Mouse (Mus musculus) limb, embryonic 11.5 days (tissue): ENCODE data around the gene Kirrel3. TPM values are rescaled to one million over a fixed set of nuclear protein-coding genes. Genes with fewer than 3 reads are reported as not detected.

Source experiments
- ATAC-seq: fragments of 200-750 bp; cut with Nextera tagmentation; 2 replicates; pipeline ENCODE4 v1.8.0; 2017; ENCODE audit warnings: low read depth; ENCODE audit not compliant: insufficient number of reproducible peaks, low FRiP score, low TSS enrichment
- DNase-seq: peaks from one replicate; pipeline ENCODE4 v3.0.0-alpha.2; 2015; ENCODE audit warnings: low spot score
- H3K27ac ChIP-seq: fragments of 300-500 bp; sonication (generic); replicated peaks from 2 replicates; pipeline ENCODE4 v1.5.1; 2014; ENCODE audit warnings: low read depth, mild to moderate bottlenecking, low read length
- H3K27me3 ChIP-seq: fragments of 300-500 bp; sonication (generic); 2 replicates; pipeline ENCODE4 v1.6.1; 2014; ENCODE audit warnings: mild to moderate bottlenecking, low read length, mixed read lengths; ENCODE audit not compliant: control insufficient read depth, insufficient read depth
- H3K36me3 ChIP-seq: fragments of 300-500 bp; sonication (generic); 2 replicates; pipeline ENCODE4 v1.6.1; 2014; ENCODE audit warnings: mild to moderate bottlenecking, low read length, moderate library complexity, mixed read lengths; ENCODE audit not compliant: control insufficient read depth, insufficient read depth
- H3K4me1 ChIP-seq: fragments of 300-500 bp; sonication (generic); 2 replicates; pipeline ENCODE4 v1.6.1; 2014; ENCODE audit warnings: low read length, mixed read lengths; ENCODE audit not compliant: control insufficient read depth, insufficient read depth
- H3K4me2 ChIP-seq: fragments of 300-500 bp; sonication (generic); 2 replicates; pipeline ENCODE4 v1.6.1; 2014; ENCODE audit warnings: low read depth, mild to moderate bottlenecking, moderate library complexity; ENCODE audit not compliant: severe bottlenecking
- H3K4me3 ChIP-seq: fragments of 300-500 bp; sonication (generic); 2 replicates; pipeline ENCODE4 v1.5.1; 2014; ENCODE audit warnings: low read depth, low read length
- H3K9ac ChIP-seq: fragments of 300-500 bp; sonication (generic); 2 replicates; pipeline ENCODE4 v1.6.1; 2014; ENCODE audit warnings: mild to moderate bottlenecking, low read length
- H3K9me3 ChIP-seq: fragments of 300-500 bp; sonication (generic); 2 replicates; pipeline ENCODE4 v1.6.1; 2016; ENCODE audit warnings: low read length; ENCODE audit not compliant: control insufficient read depth
- WGBS: fragments of 180-500 bp; shearing (Covaris S2); extraction: QIAGEN DNeasy Blood & Tissue Kit; methylation state at CpG from one replicate; pipeline ENCODE4 v1.1.7; 2014; 5-methylcytosine and 5-hydroxymethylcytosine counted together
- polyA plus RNA-seq: library from polyadenylated mRNA; unstranded; fragments of >200 nt; fragmentation: Nextera tagmentation; extraction: Ambion mirVana; gene quantifications from 2 replicates; pipeline ENCODE4 v1.2.1, GENCODE M21; 2014

Gene Kirrel3
- polyA plus RNA-seq, 1 experiment from 2014 or later: 2.6 TPM

DNA sequence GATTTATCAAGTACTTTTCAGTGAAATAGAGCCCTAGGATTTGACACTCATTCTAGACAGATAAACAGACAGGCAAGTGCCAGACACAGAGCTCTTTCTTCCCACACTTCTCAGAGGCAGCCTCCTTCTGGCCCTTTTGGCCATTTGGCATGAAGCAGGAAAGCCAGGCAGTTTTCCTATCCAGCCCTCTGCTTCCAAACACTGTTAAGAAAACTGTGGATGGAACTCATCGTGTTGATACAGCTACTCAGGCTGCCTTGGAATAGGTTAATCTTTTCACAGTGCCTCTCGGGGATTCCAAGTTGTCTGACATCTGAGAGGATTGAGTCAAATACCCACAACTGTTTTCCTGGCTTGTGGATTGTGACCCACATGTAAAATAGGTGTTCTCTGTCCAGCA is 401.5 kb downstream of the Kirrel3 start:
- DNase-seq (no peak), ATAC-seq (no peak)
- H3K36me3 ChIP-seq: no peaks in the 10 kb centered on the region
- no peak overlapping the region for H3K4me3 ChIP-seq
- H3K4me2 ChIP-seq: no peak overlapping the region
- H3K4me1 ChIP-seq: no peaks in the 10 kb centered on the region
- H3K9me3 ChIP-seq: no peaks in the 10 kb centered on the region
- WGBS: 60% methylated on average over 2 of the region's 2 CpGs
- no peak overlapping the region for H3K27ac ChIP-seq
- H3K27me3 ChIP-seq: no peaks in the 10 kb centered on the region
- H3K9ac ChIP-seq: no peak overlapping the region

DNA sequence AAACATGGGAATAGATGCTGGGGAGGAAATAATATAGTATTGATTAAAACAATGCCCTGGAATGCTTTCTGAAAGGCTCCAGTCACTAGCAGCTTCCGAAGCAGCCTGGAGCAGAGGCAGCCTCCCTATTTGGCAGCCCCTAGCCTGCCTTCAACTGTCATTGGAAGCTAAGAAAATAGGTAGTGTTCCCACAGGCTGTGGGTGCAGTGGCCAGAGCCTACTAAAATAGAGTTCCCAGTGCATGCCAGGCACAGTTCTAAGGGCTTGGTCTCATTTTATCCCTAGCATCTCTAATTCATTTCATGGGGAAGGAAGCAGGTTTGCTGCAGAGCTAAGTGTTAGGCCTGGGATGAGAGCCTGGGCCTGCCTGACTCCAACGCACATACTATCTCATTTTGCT is 402.6 kb downstream of the Kirrel3 start:
- H3K4me1 ChIP-seq: no peaks in the 10 kb centered on the region
- H3K4me2 ChIP-seq: no peak overlapping the region
- H3K27ac ChIP-seq: no peak overlapping the region
- ATAC-seq (no peak), DNase-seq (no peak)
- no peak overlapping the region for H3K9ac ChIP-seq
- 85% methylated on average over 2 of the region's 2 CpGs for WGBS
- H3K9me3 ChIP-seq: no peaks in the 10 kb centered on the region
- H3K4me3 ChIP-seq: no peak overlapping the region
- no peaks in the 10 kb centered on the region for H3K36me3 ChIP-seq
- H3K27me3 ChIP-seq: no peaks in the 10 kb centered on the region

DNA sequence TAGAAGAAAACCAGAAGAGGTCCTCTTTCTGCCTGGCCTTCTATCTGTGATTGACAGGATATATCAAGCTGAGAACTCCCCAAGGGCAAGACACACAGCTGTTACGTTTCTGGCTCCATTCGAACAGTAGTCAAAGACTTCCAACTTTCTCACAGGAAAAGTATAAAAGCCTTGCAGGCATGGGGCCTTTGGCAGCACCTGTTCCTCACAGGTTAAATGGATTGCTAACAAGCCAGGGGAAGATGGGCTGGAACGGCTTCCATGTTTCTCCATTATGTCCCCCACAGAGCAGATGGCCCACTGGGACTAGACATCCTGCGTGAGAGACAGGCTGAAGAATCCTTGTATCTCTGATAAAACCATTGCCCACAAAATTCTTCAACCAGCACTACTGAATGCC is 415.5 kb downstream of the Kirrel3 start:
- ATAC-seq (no peak), DNase-seq (no peak)
- Histone ChIP-seq H3K9me3 (no peaks in the 10 kb centered on the region), H3K4me1 (no peaks in the 10 kb centered on the region), H3K4me3 (no peak overlapping the region), H3K27me3 (no peaks in the 10 kb centered on the region), H3K4me2 (no peak overlapping the region), H3K36me3 (no peaks in the 10 kb centered on the region), H3K9ac (no peak overlapping the region), H3K27ac (no peak overlapping the region)
- WGBS: 81% methylated on average over 4 of the region's 4 CpGs

DNA sequence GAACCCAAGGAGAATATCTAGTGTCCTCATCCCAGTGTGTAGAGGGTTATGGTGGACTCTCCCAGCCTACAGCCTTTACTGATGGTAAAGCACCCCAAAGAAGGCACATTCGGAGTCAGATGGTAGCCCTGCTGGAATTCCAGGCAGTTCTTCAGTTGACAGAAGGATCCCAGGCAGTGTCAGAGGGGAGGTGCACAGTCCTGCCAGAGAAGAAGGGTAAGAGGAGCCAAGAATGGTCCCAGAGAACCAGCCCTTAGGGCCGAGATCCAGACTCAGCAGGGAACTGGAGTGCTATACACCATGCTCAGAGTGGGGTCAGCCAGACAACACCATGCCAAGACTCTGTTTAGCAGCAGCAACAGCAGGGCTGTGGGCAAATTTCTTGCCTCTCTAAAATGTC is 416.2 kb downstream of the Kirrel3 start:
- Histone ChIP-seq H3K4me2 (no peak overlapping the region), H3K27me3 (no peaks in the 10 kb centered on the region), H3K4me3 (no peak overlapping the region), H3K36me3 (no peaks in the 10 kb centered on the region), H3K4me1 (no peaks in the 10 kb centered on the region), H3K9ac (no peak overlapping the region), H3K27ac (no peak overlapping the region), H3K9me3 (no peaks in the 10 kb centered on the region)
- ATAC-seq (no peak), DNase-seq (no peak)
- 72% methylated on average over 2 of the region's 2 CpGs for WGBS

DNA sequence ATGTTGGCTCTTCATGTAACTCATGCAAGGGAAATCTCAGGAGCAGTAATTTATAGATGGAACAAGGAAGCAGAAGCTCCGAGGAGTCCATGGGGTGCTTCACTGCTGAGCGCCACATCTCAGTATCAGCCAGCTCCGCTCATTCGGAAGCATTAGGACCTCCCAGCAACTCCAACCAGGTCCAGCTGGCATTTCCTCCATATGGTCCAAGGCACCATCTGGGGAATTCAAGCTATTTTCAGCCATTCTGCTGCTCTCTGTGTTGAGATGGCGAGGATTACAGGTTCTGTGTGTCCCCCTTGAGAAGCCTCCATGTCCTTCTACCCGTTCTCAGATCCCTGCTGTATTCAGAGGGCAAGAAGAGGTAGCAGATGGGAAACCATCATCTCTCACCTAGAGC is 419.5 kb downstream of the Kirrel3 start:
- Histone ChIP-seq H3K27ac (no peak overlapping the region), H3K9ac (no peak overlapping the region), H3K4me1 (no peaks in the 10 kb centered on the region), H3K36me3 (no peaks in the 10 kb centered on the region), H3K4me3 (no peak overlapping the region), H3K27me3 (no peaks in the 10 kb centered on the region), H3K9me3 (no peaks in the 10 kb centered on the region), H3K4me2 (no peak overlapping the region)
- no peak for DNase-seq
- 89% methylated on average over 6 of the region's 6 CpGs for WGBS
- no peak for ATAC-seq

DNA sequence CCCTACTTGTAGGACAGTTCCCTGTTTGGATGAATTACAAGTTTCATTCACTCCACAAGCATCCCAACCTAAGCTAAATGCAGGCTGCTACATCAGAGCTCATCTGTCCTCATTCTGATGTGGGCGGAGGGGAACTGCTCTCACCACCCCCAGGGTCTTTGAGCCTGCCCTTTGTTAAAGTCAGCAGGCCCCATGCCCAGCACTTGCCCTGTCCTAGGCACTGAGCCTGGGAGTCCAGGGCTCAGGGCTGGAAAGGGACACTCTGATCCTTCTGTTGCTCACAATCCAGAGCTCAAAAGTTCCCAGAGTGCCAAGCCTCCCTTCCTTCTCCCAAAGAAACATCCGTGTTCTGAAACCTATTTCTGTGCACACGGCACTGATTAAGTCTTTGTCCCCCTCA is 422.3 kb downstream of the Kirrel3 start:
- ATAC-seq (no peak), DNase-seq (no peak)
- Histone ChIP-seq H3K27me3 (no peaks in the 10 kb centered on the region), H3K4me1 (no peaks in the 10 kb centered on the region), H3K4me2 (no peak overlapping the region), H3K27ac (no peak overlapping the region), H3K36me3 (no peaks in the 10 kb centered on the region), H3K9me3 (no peaks in the 10 kb centered on the region), H3K9ac (no peak overlapping the region), H3K4me3 (no peak overlapping the region)
- WGBS: 72% methylated on average over 3 of the region's 3 CpGs

DNA sequence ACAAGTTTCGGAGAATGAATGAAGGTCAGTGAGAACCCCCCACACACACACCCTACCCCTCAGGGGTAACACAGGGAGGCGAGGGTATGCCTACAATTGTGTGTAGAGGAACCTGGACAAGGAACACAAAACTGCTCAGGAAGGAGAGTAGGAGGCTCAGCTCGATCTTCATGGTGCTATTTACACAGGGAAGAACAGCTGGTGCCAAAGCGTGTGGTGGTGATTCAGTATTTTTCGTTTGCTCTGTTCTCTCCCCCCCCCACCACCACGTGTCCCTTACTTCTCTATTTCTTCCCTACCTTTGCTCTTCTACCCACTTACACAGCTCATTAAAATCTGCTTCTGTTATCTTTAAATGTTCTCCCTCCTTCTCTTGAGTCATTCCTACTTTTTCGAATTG is 426.1 kb downstream of the Kirrel3 start:
- DNase-seq (no peak), ATAC-seq (no peak)
- H3K27me3 ChIP-seq: no peaks in the 10 kb centered on the region
- H3K36me3 ChIP-seq: no peaks in the 10 kb centered on the region
- WGBS: 83% methylated on average over 7 of the region's 7 CpGs
- H3K4me1 ChIP-seq: no peaks in the 10 kb centered on the region
- H3K4me3 ChIP-seq: no peak overlapping the region
- H3K9ac ChIP-seq: no peak overlapping the region
- no peak overlapping the region for H3K4me2 ChIP-seq
- no peak overlapping the region for H3K27ac ChIP-seq
- no peaks in the 10 kb centered on the region for H3K9me3 ChIP-seq

DNA sequence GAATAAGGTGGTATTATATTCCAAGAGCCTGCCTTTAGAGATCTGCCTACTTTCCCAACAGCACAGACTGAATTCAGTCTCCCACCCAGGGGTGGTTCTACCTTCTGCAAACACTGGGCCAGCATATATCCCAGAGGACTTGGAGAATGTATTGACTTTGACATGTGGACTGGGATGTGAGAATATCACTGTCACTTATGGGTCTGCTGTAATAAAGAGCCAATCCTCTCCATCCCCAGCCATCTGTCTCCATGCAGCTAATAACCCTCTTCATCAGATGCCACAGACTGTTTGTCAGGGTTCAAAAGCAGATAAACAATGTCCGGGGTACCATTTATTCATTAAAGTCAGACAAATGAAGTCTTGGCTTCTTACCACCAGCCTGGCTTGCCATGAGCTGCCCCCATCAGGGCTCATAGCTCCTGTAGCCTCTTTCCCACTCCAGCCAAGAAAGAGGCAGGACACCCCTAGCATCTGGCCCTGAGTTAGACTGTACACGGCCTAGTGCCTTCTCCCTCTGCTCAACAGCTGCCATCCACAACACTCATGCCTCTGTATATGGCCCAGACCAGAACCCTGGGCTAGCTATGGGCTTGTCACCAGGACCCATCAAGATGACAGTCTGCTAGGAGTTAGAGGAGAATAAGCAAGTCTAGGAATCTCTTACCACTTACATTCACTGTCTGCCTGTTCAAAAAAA is 426.7 kb downstream of the Kirrel3 start:
- 77% methylated on average over 2 of the region's 2 CpGs for WGBS
- Histone ChIP-seq H3K27ac (no peak overlapping the region), H3K9me3 (no peaks in the 10 kb centered on the region), H3K9ac (no peak overlapping the region), H3K27me3 (no peaks in the 10 kb centered on the region), H3K4me2 (no peak overlapping the region), H3K4me3 (no peak overlapping the region), H3K36me3 (no peaks in the 10 kb centered on the region), H3K4me1 (no peaks in the 10 kb centered on the region)
- ATAC-seq (no peak), DNase-seq (no peak)

DNA sequence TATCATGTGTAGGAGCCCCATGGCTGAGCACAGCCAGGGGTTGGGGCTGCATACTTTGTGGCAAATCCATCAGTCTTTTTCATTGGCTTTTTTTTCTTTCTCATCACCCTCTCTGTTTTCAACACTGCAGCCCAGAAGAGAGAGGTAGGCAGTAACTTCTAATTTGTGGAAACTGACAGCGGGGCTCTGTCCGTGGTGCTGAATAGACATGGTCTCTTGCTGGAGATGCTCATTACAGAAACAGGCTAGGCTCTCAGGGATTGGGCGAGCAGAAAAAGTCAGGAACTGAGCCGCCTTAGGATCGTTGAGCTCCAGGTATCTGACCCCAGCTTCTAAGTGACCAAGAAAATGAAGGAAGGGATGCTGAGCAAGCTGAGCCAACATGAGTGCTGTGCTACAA is 427.3 kb downstream of the Kirrel3 start:
- 6% methylated on average over 5 of the region's 5 CpGs for WGBS
- Histone ChIP-seq H3K36me3 (no peaks in the 10 kb centered on the region), H3K9ac (no peak overlapping the region), H3K4me3 (no peak overlapping the region), H3K4me2 (no peak overlapping the region), H3K27ac (no peak overlapping the region), H3K9me3 (no peaks in the 10 kb centered on the region), H3K27me3 (no peaks in the 10 kb centered on the region), H3K4me1 (no peaks in the 10 kb centered on the region)
- ATAC-seq (no peak), DNase-seq (peak; percentile 90)
